Mouse (Mus musculus): ENCODE data around the gene B430305J03Rik.

GRCm38 (mm10) chr3:61358107-61358506 lies 7.6 kb downstream of the B430305J03Rik start:
- no peak for TF ChIP-seq CEBPB (IDR thresholded peaks at IDR 0.05; ENCODE audit: insufficient read depth, poor library complexity, severe bottlenecking)
- no peak for TF ChIP-seq MYOG (IDR thresholded peaks at IDR 0.05; ENCODE audit: control insufficient read depth in 1 of 3, insufficient read depth in 1 of 3, insufficient read length in 2 of 3, low read depth in 2 of 3)
- no peak for TF ChIP-seq MAX (IDR thresholded peaks at IDR 0.05; ENCODE audit: low read depth)
- no peak for TF ChIP-seq POLR2AphosphoS2 (IDR thresholded peaks at IDR 0.05; ENCODE audit: insufficient read length, low read depth)
- no peak for TF ChIP-seq E2F4 (IDR thresholded peaks at IDR 0.05; ENCODE audit: insufficient read depth)

Measured in myocyte (in vitro differentiated cells).